Mouse (Mus musculus) induced T-regulatory cell, adult 2 months (primary cell): ENCODE measurements at regions not wholly inside any gene's neighbourhood (a gene's known extent, or its start where the extent isn't known, plus 50 kb on each side); places are given as distances from the start of the nearest gene placed in this dataset.

ENCODE experiments used
- DNase-seq: peaks from one replicate; pipeline ENCODE4 v3.0.0-alpha.2; 2012; ENCODE audit warnings: low read depth

DNA sequence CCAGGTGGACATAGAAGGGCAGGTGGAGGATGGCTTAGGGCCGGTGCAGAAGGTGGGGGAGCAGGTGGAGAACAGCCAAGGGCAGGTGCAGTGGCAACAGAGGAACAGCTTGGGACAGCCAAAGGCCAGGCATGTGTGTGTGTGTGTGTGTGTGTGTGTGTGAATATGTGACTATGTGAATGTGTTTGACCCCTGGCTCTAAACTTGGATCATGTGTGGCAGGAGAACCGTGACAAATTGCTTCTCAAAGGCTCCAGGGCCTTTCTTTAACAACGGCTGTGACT, 236.7 kb upstream of the Wscd1 start:
- no peak for DNase-seq

DNA sequence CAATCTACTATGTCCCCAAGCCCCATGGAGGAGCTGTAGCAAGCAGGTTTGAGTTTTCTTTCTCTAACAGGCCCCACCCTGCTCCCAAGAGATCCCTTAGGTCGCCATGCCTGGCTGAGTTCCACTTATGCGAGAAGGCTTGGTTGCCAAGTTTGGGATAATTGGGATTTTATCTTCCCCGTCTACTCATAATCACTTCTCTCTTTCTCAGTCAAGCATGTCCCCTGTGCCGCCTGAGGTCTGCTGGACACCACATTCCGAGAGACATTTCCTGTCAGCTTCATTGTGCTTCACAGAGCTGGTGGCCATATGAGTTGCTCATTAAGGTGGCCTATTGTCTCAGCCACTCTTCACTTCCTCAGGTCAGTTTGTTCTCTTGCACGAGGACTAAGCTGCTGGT, 234.5 kb upstream of the Wscd1 start:
- no peak for DNase-seq

GRCm38 (mm10) chr11:71517377-71517776, 232.3 kb upstream of the Wscd1 start:
- no peak for DNase-seq

- no peak for DNase-seq
Observed at GRCm38 (mm10) chr11:71527691-71528090, 222.0 kb upstream of the Wscd1 start.

GRCm38 (mm10) chr11:71528588-71528987, 221.1 kb upstream of the Wscd1 start:
- no peak for DNase-seq

DNA sequence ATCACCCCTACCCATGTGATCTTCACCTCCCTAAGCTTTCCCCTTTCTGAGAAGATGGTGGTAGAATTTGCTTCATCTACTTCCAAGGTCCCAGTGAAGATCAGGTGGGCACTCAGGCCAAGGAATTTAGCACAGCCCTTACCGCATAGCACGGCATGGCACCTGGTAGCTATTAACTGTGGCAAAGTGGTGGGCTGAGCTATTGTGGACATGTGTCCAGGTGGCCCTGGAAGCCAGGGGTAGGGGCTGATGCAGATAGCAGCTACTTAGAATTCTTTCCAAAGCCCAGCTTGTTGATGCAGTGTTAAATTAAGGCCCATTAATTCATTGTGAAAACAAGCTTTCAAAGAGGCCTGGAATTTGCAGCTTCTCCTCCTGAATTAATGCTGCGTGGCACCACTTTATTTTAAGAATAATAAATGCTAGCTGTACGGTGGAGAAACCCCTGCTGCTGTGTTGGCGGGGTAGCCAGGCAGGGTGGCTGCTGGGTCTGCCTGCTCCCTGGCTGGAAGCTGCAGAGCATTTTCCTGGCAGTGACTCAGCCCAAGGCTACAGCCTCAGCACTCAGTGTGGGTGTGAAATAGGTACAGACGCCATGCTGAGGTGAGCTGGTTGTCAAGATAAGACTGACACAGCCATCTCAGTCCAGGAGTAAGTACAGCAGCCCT, 208.4 kb upstream of the Wscd1 start:
- DNase-seq, result no peak

- DNase-seq, result peak; percentile 12
Observed at GRCm38 (mm10) chr11:71557412-71557811, 192.3 kb upstream of the Wscd1 start.

DNA sequence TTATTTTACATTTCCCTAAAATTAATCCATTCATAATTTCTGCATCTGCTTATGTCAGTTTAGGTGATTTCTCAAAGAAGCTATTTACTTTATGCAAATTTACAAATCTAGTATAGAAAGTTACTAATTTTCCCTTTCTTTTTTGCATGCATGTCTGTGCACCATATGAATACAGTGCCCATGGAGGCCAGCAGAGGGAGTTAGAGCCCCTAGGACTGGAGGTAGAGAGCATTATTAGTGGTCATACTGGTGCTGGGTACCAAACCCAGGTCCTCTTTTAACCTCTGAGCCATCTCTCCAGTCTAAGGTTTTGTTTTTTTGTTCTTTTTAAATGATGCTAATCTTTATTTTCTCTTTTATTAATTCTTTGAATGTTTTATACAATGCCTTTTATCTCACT, 184.9 kb upstream of the Wscd1 start:
- DNase-seq, result no peak

- DNase-seq, result no peak
Observed at GRCm38 (mm10) chr11:71576801-71577200, 172.9 kb upstream of the Wscd1 start.

- DNase-seq, result no peak
Observed at GRCm38 (mm10) chr11:71581775-71582174, 167.9 kb upstream of the Wscd1 start.

DNA sequence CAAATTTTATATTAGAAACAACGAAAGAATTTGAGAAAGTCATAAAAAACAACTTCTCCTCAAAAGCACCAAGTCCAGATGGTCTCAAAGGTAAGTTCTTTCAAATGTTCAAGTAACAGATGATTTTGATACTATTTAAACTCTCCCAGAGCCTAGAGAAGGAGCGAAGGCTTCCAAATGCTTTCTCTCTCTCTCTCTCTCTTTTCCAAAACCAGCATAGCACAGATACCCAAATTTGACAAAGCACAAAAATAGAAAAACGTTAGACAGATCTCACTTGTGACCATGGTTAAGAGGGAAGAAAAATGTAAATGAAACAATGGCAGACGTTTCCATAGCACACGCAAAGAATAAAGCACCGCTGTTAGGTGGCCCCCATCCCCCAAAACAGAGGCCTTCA, 158.7 kb upstream of the Wscd1 start:
- DNase-seq, result no peak

- DNase-seq, result no peak
Observed at GRCm38 (mm10) chr11:71594250-71594847, 155.4 kb upstream of the Wscd1 start.

DNA sequence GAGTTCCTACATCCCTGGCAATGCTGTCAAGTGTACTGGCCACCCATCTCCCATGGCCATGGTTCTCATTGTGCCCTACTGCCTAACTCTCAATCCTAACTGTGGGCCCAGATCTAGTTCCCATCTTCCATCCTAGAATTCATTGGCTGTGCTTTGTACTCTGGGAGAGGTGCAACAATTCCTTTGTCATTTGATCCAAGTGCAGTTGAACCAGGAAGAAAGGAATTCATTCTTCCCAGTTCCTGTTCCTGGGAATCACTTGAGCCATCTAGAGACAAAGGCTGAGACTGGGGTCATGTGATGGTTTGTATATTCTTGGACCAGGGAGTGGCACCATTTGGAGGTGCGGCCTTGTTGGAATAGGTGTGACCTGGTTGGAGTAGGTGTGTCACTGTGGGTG, 152.0 kb upstream of the Wscd1 start:
- no peak for DNase-seq

GRCm38 (mm10) chr11:71610782-71611181, 138.9 kb upstream of the Wscd1 start:
- DNase-seq, result no peak

DNA sequence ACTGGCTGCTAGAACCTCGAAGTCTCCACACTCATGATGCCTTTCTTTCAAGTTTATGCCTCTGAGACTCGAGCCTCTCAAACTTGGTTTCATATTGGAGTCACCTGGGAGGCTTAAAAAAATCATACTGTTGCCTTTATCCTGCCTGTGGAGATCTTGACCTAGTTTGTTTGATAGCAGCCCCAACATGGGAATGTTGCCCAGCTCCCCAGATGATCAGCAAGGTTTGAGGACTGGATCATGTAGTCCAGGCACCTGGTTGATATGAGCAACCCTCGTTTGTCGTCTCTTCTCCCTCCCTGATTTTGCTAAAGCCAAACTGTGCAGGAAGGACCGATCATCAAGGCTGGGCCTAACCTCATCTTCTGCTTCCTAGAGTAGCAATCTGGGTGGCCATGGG, 134.2 kb upstream of the Wscd1 start:
- no peak for DNase-seq

- DNase-seq, result no peak
Observed at GRCm38 (mm10) chr11:71625501-71626191, 124.1 kb upstream of the Wscd1 start.

DNA sequence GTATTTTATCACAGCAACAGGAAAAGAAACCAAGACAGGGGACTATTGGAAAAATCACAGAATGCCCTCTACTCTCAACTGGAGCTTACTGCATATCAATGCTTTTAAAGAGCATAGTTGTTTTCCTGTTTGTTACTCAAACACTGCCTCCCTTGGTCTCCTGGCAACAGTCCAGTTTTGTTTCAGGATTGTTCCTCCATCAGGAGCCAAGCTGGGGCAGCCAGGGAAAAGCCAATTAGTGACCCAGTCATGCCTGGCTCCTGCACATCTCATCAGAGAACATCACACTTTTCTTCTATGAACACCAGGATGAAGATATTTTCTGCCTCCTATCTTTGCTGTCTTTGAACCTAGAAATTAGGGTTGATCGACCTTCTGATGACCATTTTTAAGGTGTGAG, 113.6 kb upstream of the Wscd1 start:
- DNase-seq, result no peak

- DNase-seq, result no peak
Observed at GRCm38 (mm10) chr11:71636785-71637184, 112.9 kb upstream of the Wscd1 start.

GRCm38 (mm10) chr11:71642886-71643285, 106.8 kb upstream of the Wscd1 start:
- DNase-seq, result no peak

DNA sequence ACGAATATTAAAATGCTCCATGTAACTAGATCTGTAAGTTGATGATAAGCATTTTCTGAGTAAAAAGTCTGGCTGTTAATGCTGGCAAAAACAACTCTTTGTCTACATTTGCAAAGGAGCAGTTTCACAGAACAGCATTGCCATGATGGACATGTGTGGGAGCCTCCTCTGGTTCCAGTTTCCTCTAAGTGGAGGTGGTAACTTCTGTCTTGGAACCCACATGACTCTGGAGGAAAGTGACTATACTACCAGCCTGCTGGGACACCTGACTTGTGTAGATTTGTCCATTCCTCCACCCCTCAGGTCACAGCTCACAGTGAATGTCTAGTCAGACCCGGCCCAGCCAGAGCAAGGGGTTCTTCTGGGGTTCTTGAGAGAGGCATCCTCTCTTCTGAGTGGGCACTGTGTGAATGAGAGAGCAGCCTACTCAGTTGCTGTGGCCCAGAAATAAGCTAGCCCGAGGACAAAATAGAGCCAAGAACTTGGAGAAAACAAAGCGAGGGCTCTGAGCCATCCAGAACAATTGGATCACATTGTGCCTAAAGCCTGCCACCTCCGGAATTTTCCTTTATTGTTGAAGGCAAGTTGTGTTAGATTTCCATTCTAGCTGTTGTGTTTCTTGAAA, 97.9 kb upstream of the Wscd1 start:
- DNase-seq, result no peak

- no peak for DNase-seq
Observed at GRCm38 (mm10) chr11:71652381-71652775, 97.3 kb upstream of the Wscd1 start.

GRCm38 (mm10) chr11:71658346-71658745, 91.4 kb upstream of the Wscd1 start:
- no peak for DNase-seq
